Mouse (Mus musculus): ENCODE results near the gene Qrfpr.

GRCm38 (mm10) chr3:36155268-36155667 is 66.8 kb downstream of the Qrfpr start:
- TF ChIP-seq CTCF (IDR thresholded peaks at IDR 0.05) (no peak), POLR2A (IDR thresholded peaks at IDR 0.05; ENCODE audit: insufficient read depth, low read depth, low read length) (no peak), EP300 (IDR thresholded peaks at IDR 0.05; ENCODE audit: insufficient read depth, low read depth, low read length) (no peak)

All from heart, adult 2 months (tissue).